Mouse (Mus musculus) G1E (cell line): ENCODE data around the gene Camkk2. TPM values are rescaled to one million over a fixed set of nuclear protein-coding genes. Genes with fewer than 3 reads are reported as not detected.

Source experiments
- ATAC-seq: 2 replicates; pipeline ENCODE4 v1.8.0; 2016; ENCODE audit warnings: mild to moderate bottlenecking; ENCODE audit not compliant: insufficient number of reproducible peaks, poor library complexity, low FRiP score, severe bottlenecking; ENCODE audit errors: extremely low read depth
- DNase-seq: peaks from one replicate; pipeline ENCODE4 v3.0.0; 2012; ENCODE audit warnings: low spot score
- H3K27me3 ChIP-seq: 2 replicates; pipeline ENCODE4 v1.6.1; 2012; ENCODE audit warnings: mild to moderate bottlenecking, low read length, inconsistent platforms; ENCODE audit not compliant: insufficient read depth
- H3K36me3 ChIP-seq: replicated peaks from 2 replicates; pipeline ENCODE3; 2012; ENCODE audit warnings: mild to moderate bottlenecking, inconsistent platforms
- H3K4me1 ChIP-seq: 2 replicates; pipeline ENCODE4 v1.6.1; 2012; ENCODE audit warnings: low read depth, low read length, inconsistent platforms, mixed read lengths; ENCODE audit not compliant: insufficient read depth
- H3K4me3 ChIP-seq: 2 replicates; pipeline ENCODE4 v1.5.1; 2012; ENCODE audit warnings: low read depth, mild to moderate bottlenecking, inconsistent platforms, low read length, moderate library complexity, mixed read lengths
- H3K9me3 ChIP-seq: replicated peaks from 2 replicates; pipeline ENCODE4 v1.6.1; 2012; ENCODE audit warnings: inconsistent platforms
- CTCF ChIP-seq: IDR thresholded peaks from 2 replicates; pipeline ENCODE4 v1.5.1; 2012; ENCODE audit warnings: low read depth, low read length, inconsistent platforms, mixed read lengths
- GATA1 ChIP-seq: IDR thresholded peaks from 2 replicates; pipeline ENCODE4 v1.6.1; 2012; ENCODE audit warnings: borderline replicate concordance, low read length, inconsistent platforms, mixed read lengths
- GATA2 ChIP-seq: IDR thresholded peaks from 2 replicates; pipeline ENCODE4 v1.6.1; 2012; ENCODE audit warnings: low read depth, low read length, inconsistent platforms, borderline replicate concordance
- POLR2AphosphoS5 ChIP-seq: IDR thresholded peaks from 2 replicates; pipeline ENCODE4 v1.6.1; 2012; ENCODE audit warnings: low read depth, low read length, inconsistent platforms; ENCODE audit not compliant: insufficient replicate concordance
- TAL1 ChIP-seq: conservative IDR thresholded peaks from 2 replicates; pipeline ENCODE4 v1.6.1; 2012; ENCODE audit warnings: low read depth, low read length, inconsistent platforms, mixed read lengths
- polyA plus RNA-seq: library from polyadenylated mRNA; stranded (reverse); fragments of >175 nt; gene quantifications from 2 replicates; pipeline ENCODE4 v1.2.3, GENCODE M21; 2012
- total RNA-seq, 2 experiments: library from RNA; stranded (forward) in 1 of 2; stranded (reverse) in 1 of 2; fragments of 200-1000 nt in 1 of 2; fragments of >200 nt in 1 of 2; fragmentation: Nextera tagmentation in 1 of 2; gene quantifications; 2 replicates each; pipeline ENCODE4 v1.2.3; 2014 to 2017

Gene Camkk2
- total and polyA plus RNA-seq, 3 experiments, result 9.7 to 18.2 (median 12.5) TPM

DNA sequence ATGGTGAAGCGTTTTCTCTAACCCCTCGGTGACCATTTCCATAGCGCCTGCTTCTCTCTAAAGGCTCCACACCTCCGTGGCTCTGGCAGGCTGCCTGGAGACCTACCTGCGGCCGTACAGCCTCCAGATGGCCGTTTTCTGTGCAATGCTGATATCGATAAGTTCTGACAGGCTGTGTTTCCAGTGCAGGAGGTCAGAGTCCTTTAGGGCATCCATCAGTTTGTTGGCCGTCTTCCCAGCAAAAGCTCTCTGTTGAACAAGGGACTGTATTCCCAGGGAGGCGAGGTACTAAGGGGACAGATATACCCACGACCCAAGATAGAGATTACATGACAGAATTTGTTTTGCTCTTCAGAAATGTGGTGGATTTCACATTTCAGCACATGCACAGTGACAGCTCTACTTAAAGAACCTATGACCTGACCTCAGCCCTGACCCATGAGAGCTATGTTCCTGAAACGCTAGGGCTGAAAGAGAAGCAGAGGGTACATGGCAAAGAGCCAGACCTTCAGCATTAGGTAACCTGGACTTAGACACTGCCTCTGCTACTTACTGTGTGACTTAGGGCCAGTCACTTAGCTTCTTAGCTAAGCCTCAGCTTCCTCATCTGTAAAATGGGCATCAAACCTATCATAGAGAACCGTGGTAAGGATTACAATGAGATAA is 21.3 kb upstream of the Camkk2 start:
- Histone ChIP-seq H3K4me3 (no peak overlapping the region), H3K27me3 (no peaks in the 10 kb centered on the region), H3K9me3 (no peaks in the 10 kb centered on the region), H3K4me1 (peaks cover 21% of the 10 kb centered on the region), H3K36me3 (peaks cover 93% of the 10 kb centered on the region)
- no peak for TF ChIP-seq GATA2
- TF ChIP-seq TAL1, result no peak
- TF ChIP-seq GATA1, result no peak
- no peak for TF ChIP-seq CTCF
- no peak for TF ChIP-seq POLR2AphosphoS5
- no peak for ATAC-seq
- DNase-seq, result no peak

DNA sequence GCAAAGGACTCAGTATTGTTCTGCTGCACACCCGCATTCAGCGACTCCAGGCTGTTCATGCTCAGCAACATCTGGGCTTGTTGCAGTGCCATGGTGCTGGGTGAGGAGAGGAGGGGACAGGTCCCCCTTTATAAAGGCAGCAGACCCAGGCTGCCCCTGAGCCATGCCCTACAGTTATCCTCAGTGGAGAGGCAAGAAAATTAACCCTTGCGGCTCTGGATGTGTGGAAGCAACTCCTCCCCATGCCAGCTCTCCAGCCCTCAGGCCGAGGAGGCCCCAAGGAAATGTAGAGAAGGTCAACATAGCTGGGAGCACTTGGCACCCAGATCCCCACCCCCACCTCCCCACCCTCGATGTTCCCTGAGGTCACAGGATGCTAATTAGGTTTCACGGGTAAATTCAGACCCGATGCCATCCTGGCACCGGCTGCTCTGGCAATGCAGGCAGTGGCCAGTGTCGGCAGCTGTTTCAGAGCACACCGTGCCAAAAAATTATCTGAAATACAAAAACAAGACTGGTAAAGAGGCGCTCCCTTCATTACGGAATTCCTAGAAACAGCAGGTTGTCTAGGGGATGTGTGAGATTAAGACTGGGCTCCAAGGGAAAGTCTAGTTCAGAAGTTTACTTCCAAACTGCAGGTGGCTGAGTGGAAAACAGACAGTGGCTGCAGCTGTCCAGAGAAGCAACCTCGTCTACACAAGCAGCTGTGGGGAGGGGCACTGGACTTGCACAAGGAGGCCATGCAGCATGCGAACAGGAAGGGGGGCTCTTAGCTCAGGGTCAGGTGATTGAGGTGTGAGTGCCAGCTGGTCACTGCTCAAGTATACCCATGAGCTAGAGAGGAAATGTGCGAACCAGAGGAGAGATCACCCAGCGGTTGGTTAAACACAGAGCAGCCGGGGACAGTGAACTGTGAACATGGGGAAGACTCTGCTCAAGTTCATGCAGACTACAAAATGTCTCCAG is 20.5 kb upstream of the Camkk2 start:
- Histone ChIP-seq H3K4me1 (peaks cover 21% of the 10 kb centered on the region), H3K4me3 (no peak overlapping the region), H3K9me3 (no peaks in the 10 kb centered on the region), H3K27me3 (no peaks in the 10 kb centered on the region), H3K36me3 (peaks cover 93% of the 10 kb centered on the region)
- TF ChIP-seq GATA1 (no peak), TAL1 (no peak), POLR2AphosphoS5 (no peak), CTCF (no peak)
- ATAC-seq (no peak), DNase-seq (no peak)

DNA sequence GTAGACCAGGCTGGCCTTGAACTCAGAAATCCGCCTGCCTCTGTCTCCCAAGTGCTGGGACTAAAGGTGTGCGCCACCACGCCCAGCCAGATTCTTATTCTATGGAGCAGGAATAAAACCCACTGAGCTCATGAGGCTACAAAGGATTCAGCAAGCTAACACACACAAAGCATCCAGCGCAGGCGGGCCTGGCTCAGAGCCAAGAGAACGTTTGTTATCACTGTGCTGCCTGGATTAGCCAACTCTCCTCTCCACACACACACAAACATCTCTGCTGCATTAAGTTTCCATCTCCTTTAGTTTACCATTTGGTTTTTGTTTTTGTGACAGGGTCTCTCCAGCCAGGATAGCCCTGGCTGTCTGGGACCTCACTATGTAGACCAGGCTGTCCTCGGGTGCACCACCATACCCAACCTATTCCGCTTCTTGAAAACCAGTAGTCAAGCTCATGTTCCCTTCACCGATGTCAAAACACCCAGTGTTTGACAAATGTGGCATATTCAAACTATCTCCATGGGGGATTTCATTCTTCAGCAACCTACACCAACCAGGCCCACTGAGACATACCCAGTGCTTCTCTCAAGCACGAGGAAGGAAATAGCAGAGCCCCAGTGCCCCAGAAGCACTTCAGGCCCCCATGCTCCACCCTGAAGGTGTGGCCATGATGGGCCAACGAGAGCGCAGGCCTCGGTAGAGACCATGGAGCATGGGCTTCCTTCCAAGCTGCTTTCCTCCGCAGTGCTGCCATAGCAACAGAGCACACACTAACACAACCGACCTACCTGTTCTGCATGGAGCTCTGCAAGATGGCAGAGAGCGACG is 19.6 kb upstream of the Camkk2 start:
- H3K9me3 ChIP-seq, result no peaks in the 10 kb centered on the region
- no peak for ATAC-seq
- H3K4me3 ChIP-seq, result no peak overlapping the region
- H3K4me1 ChIP-seq, result peaks cover 21% of the 10 kb centered on the region
- H3K36me3 ChIP-seq, result peaks cover 92% of the 10 kb centered on the region
- DNase-seq, result no peak
- TF ChIP-seq GATA1 (no peak), POLR2AphosphoS5 (no peak), GATA2 (no peak), TAL1 (no peak), CTCF (no peak)
- H3K27me3 ChIP-seq, result no peaks in the 10 kb centered on the region

DNA sequence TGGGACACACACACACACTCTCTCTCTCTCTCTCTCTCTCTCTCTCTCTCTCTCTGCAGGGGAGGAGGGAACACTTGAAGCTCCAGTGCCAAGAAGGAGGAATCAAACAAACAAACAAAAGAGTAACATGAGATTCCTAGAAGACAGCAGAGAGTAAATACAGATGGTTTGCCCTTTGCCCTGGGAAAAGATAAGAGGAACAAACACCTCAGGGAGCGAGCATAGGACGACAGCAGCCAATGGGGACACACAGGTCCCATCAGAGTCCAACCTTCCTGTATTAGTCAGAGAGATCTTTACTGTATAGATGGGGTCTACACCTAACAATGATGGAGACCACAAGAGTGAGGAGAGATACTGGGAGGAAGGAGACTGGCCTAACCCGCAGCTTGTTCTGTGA is 18.7 kb upstream of the Camkk2 start:
- Histone ChIP-seq H3K27me3 (no peaks in the 10 kb centered on the region), H3K36me3 (peaks cover 92% of the 10 kb centered on the region), H3K9me3 (no peaks in the 10 kb centered on the region), H3K4me3 (no peak overlapping the region), H3K4me1 (peaks cover 21% of the 10 kb centered on the region)
- ATAC-seq (no peak), DNase-seq (no peak)
- no peak for TF ChIP-seq GATA2
- TF ChIP-seq CTCF, result no peak
- TF ChIP-seq GATA1, result no peak

DNA sequence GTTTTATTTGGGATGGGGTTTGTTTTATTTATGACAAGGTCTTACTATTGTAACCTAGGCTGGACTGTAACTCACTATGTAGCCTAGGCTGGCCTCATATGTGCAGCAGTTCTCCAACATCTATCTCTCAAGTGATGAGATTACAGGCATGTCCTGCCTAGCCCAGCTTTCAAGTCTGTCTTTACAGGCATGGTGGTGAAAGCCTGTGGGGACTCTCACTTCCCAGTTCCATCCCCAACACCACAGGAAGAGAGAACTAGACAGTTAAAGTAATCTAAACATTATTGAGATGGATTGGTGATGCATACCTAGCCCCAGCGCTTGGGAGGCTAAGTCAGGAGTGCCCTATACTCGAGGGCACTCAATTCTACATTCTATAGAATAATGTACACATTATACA is 9.5 kb upstream of the Camkk2 start:
- TF ChIP-seq POLR2AphosphoS5 (no peak), GATA2 (no peak), CTCF (no peak), GATA1 (no peak), TAL1 (no peak)
- no peak overlapping the region for H3K4me3 ChIP-seq
- ATAC-seq, result no peak
- peaks cover 8% of the 10 kb centered on the region; the same call in 1 of the 2 replicates for H3K4me1 ChIP-seq
- H3K9me3 ChIP-seq, result no peaks in the 10 kb centered on the region
- DNase-seq, result no peak
- no peaks in the 10 kb centered on the region for H3K27me3 ChIP-seq
- H3K36me3 ChIP-seq, result peaks cover 83% of the 10 kb centered on the region
